Mouse (Mus musculus): Measurements from ENCODE around the gene Gabarapl2.
A peak's percentile ranks its signal among the peaks of the same experiment; 100 is the strongest.
"Not testable (repeated sequence)": the region's sequence is repeated elsewhere in the genome, so short reads cannot be mapped to it uniquely, and the experiment has no call there.

The Gabarapl2 gene

GRCm38 (mm10) chr8:111934201-111934600 lies 6.3 kb upstream of the Gabarapl2 start:
- DNase-seq (ENCODE audit: inconsistent age in 2 of 2, low spot score in 1 of 2), result no peak

- no peak for DNase-seq (ENCODE audit: inconsistent age in 2 of 2, low spot score in 1 of 2)
Measured at GRCm38 (mm10) chr8:111937184-111937583, 3.3 kb upstream of the Gabarapl2 start.

DNA sequence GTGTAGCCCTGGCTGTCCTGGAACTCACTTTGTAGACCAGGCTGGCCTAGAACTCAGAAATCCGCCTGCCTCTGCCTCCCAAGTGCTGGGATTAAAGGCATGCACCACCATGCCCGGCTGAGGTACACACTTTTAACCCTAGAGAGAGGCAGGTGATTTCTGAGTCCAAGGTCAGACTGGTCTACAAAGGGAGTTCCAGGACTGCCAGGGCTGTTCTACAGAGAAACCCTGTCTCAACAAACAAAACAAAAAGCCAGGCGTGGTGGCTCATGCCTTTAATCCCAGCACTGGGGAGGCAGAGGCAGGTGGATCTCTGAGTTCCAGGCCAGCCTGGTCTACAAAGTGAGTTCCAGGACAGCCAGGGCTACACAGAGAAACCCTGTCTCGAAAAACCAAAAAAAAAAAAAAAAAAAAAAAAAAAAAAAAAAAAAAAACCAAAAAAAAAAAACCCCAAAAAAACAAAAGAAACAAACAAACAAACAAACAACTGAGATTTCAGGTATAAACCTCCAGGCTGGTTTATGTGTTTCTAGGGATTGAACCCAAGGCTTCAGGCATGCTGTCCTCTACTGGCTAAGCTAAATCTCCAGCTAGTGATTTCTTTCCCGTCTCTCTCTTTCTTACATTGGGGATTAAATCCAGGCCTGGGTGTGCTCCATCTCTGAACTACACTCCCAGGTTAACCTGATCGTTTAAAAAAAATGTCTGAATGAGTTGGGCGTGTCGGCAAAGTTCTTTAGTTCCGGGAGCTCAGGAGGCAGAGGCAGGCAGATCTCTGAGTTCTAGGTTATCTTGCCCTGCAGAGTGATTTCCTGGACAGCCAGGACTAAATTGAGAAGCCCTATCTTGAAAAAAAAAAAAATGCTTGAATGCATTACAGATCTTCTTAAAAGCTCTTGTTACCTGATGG lies 2.2 kb upstream of the Gabarapl2 start:
- not testable (repeated sequence) for DNase-seq (ENCODE audit: inconsistent age in 2 of 2, low spot score in 1 of 2)

DNA sequence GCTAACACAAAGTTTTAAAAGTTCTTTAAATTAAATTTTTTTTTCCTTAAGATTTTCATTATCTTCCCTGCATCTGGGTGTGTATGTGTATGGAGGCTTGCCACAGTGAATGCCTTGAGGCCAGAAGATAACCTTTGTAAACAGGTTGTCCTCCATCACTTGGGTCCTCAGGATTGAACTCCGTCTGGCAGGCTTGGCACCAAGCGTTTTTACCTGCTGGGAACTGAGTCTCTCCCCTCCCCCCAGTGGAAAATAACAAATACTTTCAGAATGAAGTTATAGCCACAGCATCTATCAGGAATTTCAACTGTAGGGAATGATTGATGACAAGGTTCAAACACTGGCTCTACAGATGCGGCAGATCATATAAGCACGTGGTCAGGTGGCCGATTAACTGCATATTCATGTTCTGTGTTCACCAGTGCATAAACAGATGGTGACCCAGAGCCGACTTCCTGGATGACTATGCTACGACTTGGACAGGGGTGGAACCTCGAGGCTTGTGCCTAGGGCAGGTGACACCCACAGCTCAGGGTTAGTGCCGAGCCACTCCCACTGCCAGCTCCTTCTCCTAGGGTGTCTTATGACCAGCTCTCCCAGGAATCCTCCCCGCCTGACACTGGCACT lies 874 bp upstream of the Gabarapl2 start:
- peak; percentile 71 to 86 for DNase-seq (ENCODE audit: inconsistent age in 2 of 2, low spot score in 1 of 2)

DNA sequence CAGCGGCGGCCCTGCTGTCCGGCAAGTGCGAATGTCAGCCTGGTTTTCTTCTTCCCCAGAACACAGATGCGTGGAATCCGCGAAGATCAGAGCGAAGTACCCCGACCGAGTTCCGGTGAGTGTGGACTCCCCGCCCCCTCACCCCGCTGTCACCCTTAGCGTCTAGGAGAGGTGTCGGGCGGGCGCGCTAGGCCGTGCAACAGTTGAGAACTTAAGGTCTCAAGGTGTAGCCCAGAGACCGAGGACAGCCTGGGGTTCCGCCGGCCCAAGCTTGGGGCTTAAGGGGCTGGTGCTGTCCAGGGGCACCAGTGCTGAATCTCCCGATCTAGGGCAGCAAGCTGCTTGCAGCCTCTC lies 575 bp downstream of the Gabarapl2 start:
- peak; percentile 59 to 84 for DNase-seq (ENCODE audit: inconsistent age in 2 of 2, low spot score in 1 of 2)

GRCm38 (mm10) chr8:111943544-111943943 lies 3.0 kb downstream of the Gabarapl2 start:
- no peak for DNase-seq (ENCODE audit: inconsistent age in 2 of 2, low spot score in 1 of 2)

DNA sequence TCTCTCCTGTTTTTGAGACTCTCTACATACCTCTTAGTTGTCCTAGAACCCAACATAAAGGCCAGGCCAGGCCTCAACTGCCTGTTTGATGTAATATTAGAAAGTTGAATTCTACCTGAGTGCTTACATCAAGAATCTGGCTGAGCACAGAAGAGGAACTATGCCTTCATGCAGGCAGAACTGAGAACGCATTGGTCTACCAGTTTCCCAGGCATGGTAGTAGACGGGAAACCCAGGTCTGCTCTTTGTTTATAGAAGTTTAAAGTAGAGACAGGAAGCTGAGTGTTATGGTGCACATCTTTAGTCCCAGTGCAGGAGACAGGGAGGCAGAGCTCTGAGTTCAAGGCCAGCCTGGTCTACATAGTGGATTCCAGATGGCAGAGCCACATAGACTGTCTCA lies 6.6 kb downstream of the Gabarapl2 start:
- DNase-seq (ENCODE audit: inconsistent age in 2 of 2, low spot score in 1 of 2), result no peak

GRCm38 (mm10) chr8:111947954-111948353 lies 7.5 kb downstream of the Gabarapl2 start:
- no peak for DNase-seq (ENCODE audit: inconsistent age in 2 of 2, low spot score in 1 of 2)

GRCm38 (mm10) chr8:111950846-111951245 lies 10.3 kb downstream of the Gabarapl2 start:
- DNase-seq (ENCODE audit: inconsistent age in 2 of 2, low spot score in 1 of 2), result no peak

DNA sequence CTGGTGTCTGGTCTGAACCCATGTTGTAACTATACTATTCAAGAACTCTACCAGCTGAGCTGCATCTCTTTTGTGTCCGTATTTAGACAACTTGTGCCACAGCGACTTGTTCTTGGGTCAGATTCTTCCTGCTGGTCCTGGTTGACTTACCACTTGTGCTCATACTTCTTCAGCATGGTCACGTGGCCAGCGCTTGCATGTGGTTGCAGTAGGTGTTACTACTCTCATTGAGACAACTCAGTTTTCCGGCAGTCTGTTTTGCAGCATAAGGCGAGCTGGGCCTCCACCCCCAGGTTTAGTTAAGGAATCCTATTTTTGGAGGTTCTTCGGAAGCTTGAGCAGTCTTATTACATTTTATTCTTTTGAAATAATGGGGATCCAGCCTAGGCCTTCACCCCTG lies 10.8 kb downstream of the Gabarapl2 start:
- no peak for DNase-seq (ENCODE audit: inconsistent age in 2 of 2, low spot score in 1 of 2)

GRCm38 (mm10) chr8:111951936-111952335 lies 11.4 kb downstream of the Gabarapl2 start:
- DNase-seq (ENCODE audit: inconsistent age in 2 of 2, low spot score in 1 of 2), result no peak

- no peak for DNase-seq (ENCODE audit: inconsistent age in 2 of 2, low spot score in 1 of 2)
Measured at GRCm38 (mm10) chr8:111954844-111955594, 14.5 kb downstream of the Gabarapl2 start.

DNA sequence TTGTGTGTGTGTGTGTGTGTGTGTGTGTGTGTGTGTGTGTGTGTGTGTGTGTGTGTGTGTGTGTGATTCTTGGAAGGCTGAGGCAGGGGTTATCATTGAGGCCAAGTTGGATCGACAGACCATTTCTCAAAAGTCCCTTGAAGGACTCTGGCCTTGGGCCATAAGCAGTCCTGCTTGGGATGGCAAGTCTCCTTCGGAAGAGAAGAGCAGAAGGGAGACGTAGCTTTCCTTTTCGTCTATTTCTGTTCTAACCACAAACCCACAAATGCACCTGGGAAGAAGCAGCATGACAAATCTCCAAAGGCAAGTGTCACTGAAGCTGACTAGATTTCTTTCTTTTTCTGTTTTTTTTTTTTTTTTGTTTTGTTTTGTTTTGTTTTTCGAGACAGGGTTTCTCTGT lies 15.4 kb downstream of the Gabarapl2 start:
- no peak for DNase-seq (ENCODE audit: inconsistent age in 2 of 2, low spot score in 1 of 2)

DNA sequence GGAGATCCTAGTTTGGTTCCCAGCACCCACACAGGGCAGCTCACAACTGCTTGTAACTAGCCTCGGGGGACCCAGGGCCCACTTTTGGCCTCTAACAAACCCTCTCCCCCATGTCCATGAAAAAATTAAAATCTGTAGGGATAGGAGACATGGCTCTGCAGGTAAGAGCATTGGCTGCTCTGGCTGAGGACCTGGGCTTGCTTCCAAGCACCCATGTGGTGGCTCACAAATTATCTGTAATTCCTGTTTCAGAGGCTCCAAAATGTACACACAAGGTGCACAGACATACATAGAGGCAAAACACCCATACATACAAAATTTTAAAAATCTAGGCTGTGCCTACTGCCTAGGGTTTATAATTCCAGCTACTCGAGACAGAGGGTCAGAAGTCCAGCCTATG lies 16.7 kb downstream of the Gabarapl2 start:
- DNase-seq (ENCODE audit: inconsistent age in 2 of 2, low spot score in 1 of 2), result no peak

GRCm38 (mm10) chr8:111960591-111961321 lies 20.3 kb downstream of the Gabarapl2 start:
- no peak for DNase-seq (ENCODE audit: inconsistent age in 2 of 2, low spot score in 1 of 2)

GRCm38 (mm10) chr8:111961330-111961729 lies 20.8 kb downstream of the Gabarapl2 start:
- no peak for DNase-seq (ENCODE audit: inconsistent age in 2 of 2, low spot score in 1 of 2)

- DNase-seq (ENCODE audit: inconsistent age in 2 of 2, low spot score in 1 of 2), result no peak
Measured at GRCm38 (mm10) chr8:111962589-111962988, 22.1 kb downstream of the Gabarapl2 start.

DNA sequence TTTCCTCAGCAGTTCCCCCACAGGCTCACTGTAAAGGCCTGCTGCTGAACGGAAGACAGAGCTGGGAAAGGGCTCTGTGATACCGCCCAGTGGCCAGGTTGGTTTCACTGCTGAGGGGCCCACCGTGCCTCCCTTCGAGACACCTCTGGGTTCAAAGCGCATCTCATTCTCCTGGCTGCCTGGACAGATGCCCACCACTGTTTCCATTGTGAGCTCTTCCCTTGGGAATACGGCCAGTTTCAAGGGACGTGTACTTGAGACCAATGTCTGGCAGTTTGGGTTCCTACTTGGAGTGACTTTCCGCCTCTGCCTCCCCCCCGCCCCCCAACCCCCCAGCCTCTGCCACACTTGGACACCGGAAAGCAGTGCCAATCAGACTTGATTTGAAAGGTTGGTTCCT lies 22.6 kb downstream of the Gabarapl2 start:
- DNase-seq (ENCODE audit: inconsistent age in 2 of 2, low spot score in 1 of 2), result no peak

GRCm38 (mm10) chr8:111963546-111963945 lies 23.0 kb downstream of the Gabarapl2 start:
- DNase-seq (ENCODE audit: inconsistent age in 2 of 2, low spot score in 1 of 2), result no peak

- no peak for DNase-seq (ENCODE audit: inconsistent age in 2 of 2, low spot score in 1 of 2)
Measured at GRCm38 (mm10) chr8:111964351-111964750, 23.8 kb downstream of the Gabarapl2 start.
